Mouse (Mus musculus) small intestine, adult 2 months (tissue): Measurements from ENCODE around the gene Slc16a12.

Source experiments
- CTCF ChIP-seq: fragments of 200-500 bp; IDR thresholded peaks from 2 replicates; pipeline ENCODE4 v1.5.1; 2012; ENCODE audit warnings: low read depth, mild to moderate bottlenecking, control low read depth, inconsistent platforms, low read length, moderate library complexity, mixed read lengths; ENCODE audit not compliant: insufficient replicate concordance, insufficient read length; ENCODE audit errors: extremely low read depth
- POLR2A ChIP-seq: fragments of 200-500 bp; IDR thresholded peaks from 2 replicates; pipeline ENCODE4 v1.6.1; 2012; ENCODE audit warnings: low read depth, mild to moderate bottlenecking, control low read depth, inconsistent platforms, low read length, moderate library complexity

GRCm38 (mm10) chr19:34746201-34746600, 888 bp downstream of the Slc16a12 start:
- TF ChIP-seq CTCF (no peak), POLR2A (no peak)
